Mouse (Mus musculus): ENCODE data around the gene Ggt5.

Gene Ggt5

DNA sequence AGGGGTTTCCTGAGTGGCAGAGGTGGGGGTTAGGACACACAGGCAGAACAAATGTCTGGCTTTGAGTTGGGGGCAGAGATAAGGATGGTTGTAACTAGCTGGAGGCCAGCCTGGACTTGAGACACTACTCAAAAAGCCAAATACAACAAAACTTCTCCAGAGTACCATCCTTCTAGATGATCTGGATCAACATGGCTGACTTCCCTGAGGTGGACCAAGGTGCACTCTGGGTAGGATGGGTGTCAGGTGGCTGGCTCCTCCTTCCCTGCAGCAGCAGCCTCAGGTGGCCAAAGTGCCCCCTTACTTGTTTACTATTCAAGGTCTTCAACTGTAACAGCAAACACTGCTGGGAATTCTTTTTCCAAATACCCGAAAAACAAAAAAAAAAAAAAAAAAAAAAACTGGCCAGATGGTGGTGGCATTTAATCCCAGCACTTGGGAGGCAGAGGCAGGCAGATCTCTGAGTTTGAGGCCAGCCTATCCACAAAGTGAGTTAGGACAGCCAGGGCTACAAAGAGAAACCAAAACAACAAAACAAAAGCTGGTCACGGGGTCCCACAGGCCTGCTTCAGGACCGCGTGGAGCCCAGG, 60.4 kb downstream of the Ggt5 start:
- no peak for DNase-seq (ENCODE audit: inconsistent age in 2 of 2, low spot score in 1 of 2)

- DNase-seq (ENCODE audit: inconsistent age in 2 of 2, low spot score in 1 of 2): no peak
Measured at GRCm38 (mm10) chr10:75650306-75650902, 61.3 kb downstream of the Ggt5 start.

- DNase-seq (ENCODE audit: inconsistent age in 2 of 2, low spot score in 1 of 2): no peak
Measured at GRCm38 (mm10) chr10:75651381-75652068, 62.4 kb downstream of the Ggt5 start.

GRCm38 (mm10) chr10:75654053-75654452, 64.9 kb downstream of the Ggt5 start:
- no peak for DNase-seq (ENCODE audit: inconsistent age in 2 of 2, low spot score in 1 of 2)

GRCm38 (mm10) chr10:75657165-75657564, 68.0 kb downstream of the Ggt5 start:
- no peak for DNase-seq (ENCODE audit: inconsistent age in 2 of 2, low spot score in 1 of 2)

DNA sequence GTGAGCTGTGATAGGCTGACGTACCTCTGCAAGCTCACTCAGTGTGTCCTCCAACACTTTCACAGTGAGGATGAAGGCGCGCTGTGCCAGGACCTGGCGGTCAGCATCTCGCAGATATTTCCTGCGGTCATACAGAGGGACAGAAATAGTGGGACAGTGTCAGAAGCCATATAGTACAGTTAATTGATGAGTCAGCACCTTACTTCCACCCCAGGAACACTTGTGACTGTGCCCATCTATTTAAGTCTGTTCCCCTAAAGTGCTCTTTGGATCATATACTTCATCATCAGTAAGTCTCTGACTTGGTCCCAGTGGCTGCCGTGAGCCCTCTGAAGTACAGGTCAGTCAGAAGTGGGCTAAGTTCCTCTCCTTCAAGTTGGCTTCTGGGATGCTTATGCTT, 68.6 kb downstream of the Ggt5 start:
- no peak for DNase-seq (ENCODE audit: inconsistent age in 2 of 2, low spot score in 1 of 2)

DNA sequence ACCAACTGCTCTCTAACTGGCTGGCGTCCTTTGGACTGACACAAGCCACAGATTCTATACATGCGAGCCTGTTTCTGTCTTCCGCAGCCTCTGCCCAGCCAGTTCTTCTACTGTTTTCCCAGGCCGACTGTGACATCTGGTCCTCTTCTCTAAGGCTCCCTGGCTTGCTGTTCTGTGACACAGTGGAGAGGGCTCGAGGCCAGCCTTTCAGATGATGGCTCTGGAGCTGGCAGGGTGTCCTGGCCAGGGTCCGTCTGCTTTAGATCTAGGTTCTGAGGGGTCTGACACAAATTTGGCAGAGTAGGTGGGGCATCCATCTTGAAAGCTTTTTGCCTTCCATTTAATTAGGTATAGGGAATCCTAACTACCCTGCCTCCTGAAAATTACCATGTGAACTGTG, 72.2 kb downstream of the Ggt5 start:
- no peak for DNase-seq (ENCODE audit: inconsistent age in 2 of 2, low spot score in 1 of 2)

DNA sequence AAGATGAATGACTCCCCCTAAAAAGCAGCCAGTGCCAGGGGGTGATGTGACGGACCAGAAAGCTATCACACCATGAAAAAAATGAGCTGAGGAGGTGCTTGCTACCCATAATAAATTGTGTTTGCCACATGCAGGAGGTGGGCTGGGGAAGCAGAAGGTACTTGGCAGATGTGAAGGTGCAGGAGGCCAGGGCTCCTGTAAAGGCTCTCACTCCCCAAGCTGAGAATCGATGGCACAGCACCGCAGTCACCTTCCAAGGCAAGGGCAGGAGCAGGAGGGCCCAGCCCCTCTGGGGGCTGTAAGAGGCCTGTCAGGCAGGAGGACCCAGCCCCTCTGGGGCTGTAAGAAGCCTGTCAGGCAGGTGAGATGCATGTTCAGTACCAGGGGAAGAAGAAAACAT, 72.7 kb downstream of the Ggt5 start:
- DNase-seq (ENCODE audit: inconsistent age in 2 of 2, low spot score in 1 of 2): no peak

GRCm38 (mm10) chr10:75662575-75662974, 73.4 kb downstream of the Ggt5 start:
- no peak for DNase-seq (ENCODE audit: inconsistent age in 2 of 2, low spot score in 1 of 2)

GRCm38 (mm10) chr10:75664673-75665270, 75.6 kb downstream of the Ggt5 start:
- no peak for DNase-seq (ENCODE audit: inconsistent age in 2 of 2, low spot score in 1 of 2)

DNA sequence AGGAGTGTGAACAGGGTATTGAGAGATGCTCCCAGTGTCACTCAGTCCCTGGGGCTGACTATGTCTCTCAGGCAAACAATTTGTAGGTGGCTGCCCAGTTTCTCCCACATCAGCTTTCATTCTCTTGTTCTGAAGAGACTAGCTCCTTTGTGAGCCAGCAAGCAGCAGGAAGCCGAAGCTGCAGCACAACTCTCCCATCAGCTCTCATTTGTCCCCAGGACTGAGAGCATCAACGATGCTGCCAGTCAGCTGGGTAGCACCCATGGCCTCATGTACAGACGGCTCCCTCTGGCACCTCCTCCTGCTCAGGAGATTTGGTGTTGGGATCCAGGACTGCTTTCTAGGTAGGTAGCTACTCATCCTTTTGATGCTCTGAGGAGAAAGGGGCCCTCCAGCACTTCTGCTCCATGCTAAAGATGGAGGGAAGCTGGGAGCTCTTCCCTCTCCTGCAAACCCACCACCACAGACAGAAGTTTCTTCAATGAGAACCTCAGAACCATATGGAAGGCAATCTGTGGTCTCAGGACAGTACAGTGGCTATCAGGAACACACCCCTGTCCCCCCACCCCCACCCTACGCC, 77.4 kb downstream of the Ggt5 start:
- DNase-seq (ENCODE audit: inconsistent age in 2 of 2, low spot score in 1 of 2): no peak
